Mouse (Mus musculus): Measurements from ENCODE around the gene Shisa3.

The Shisa3 gene

DNA sequence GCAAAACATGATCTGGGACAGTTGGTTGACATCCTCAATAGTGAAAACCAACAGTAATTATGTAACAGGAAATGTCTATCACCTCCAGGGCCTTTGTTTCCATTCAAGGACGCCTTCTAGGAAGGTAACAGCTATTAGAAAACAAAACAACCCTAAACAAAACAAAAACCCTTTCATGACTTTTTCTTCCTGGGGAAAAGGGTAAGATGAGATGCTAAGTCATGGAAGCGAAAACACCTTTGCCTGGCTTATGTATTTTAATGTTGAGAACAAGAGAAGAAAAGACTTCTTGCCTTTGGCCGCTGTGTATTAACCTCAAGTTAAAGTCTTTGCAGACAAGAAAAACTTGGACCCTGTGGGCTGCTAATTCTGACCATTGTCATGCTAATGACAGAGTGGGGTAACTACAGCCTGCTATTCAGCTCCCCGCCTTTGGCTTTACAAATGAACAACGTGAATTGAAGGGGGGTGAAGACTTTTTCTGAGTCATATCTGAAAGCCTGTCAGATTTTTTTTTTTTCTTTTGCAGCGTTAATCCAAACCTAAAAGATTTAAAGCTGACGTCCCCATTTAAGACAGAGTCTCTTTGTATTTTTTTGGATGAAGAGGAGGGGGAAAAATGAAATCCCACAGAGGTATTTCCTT lies 25.6 kb downstream of the Shisa3 start:
- CTCF ChIA-PET, result no interaction called here

- CTCF ChIA-PET, result no interaction called here
Observed at GRCm38 (mm10) chr5:67633831-67634268, 26.2 kb downstream of the Shisa3 start.

DNA sequence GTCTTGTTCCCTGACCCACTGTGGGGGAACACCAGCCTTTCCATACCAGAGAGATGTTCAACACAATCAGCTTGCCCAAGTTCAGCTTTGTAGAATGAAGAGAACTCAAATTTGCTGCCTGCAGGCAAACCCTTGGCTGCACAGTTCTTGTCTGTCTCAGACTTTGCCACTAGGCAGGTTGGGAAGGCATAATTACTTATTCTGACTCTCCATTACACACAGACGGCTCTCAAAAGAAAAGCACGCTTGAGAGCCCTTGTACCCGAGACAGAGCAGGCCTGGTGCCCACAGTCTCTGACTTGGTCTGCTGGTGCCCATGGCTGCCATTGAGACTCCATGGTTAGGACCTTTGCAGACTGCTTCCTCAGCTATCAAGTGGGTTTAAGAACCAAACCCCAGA lies 26.7 kb downstream of the Shisa3 start:
- CTCF ChIA-PET, result no interaction called here

DNA sequence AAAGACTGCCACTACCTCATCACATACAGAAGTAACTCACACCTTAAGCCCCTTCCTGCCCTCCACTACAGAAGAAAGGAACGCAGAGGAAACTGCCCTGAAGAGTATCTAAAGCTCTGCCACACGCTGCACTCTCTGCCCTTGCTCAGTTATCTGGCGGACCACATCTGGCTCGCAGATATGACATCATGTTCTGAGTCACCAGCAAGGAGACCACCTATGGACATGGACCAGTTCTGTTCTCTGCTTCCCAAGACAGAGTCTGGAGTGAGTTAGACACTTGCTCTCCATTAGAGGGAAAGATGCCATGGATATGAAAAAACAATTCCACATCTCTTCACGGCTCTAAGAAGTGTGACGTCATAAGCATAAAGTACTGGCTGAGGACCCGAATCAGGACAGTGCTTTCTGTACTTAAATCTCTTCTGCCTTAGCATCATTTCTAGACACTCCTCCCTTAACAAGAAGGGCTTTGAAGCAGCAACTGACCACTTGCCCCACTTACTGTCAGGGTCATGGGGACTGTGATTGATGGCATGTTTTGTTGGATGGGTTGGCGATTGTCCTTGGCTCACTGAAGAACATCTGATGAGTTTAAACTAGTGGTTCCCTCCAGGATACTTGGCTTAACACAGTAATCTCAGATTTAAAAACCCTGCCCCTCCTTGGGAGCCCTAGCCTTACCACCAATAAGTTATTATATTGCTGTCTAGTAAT lies 33.1 kb downstream of the Shisa3 start:
- CTCF ChIA-PET, result no interaction called here

DNA sequence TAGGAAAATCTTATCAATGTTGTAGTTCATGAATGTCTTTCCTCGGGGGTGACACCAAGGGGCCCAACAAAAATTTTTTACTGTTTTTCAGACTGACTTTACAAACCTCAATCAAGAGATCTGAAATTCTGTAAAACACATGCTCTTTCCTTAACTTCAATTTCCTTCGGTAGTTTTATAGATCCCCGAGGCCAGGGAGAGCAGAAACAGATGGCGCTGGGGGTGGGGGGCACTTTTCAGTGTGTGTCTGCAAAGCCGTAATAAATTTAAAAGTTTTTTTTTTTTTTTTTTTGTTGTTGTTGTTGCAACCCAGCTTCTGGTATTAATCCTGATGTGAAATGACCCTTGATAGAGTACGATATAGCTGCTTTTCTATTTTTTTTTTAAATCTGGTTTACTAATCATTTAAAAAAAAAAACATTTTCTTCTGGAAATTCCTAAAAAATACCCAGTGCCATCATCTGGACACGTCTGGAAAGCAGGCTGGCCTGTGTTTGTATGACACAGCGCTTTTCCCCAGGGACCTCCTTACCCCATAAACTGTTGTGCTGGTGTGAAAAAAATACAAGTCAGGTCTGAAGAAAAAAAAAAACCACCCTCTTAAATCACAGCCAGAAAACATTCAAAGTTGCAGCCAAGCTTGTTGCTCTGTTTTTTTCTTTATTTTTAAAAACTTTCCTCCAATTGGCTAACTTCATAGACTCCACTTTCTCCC lies 33.9 kb downstream of the Shisa3 start:
- CTCF ChIA-PET, result no interaction called here

DNA sequence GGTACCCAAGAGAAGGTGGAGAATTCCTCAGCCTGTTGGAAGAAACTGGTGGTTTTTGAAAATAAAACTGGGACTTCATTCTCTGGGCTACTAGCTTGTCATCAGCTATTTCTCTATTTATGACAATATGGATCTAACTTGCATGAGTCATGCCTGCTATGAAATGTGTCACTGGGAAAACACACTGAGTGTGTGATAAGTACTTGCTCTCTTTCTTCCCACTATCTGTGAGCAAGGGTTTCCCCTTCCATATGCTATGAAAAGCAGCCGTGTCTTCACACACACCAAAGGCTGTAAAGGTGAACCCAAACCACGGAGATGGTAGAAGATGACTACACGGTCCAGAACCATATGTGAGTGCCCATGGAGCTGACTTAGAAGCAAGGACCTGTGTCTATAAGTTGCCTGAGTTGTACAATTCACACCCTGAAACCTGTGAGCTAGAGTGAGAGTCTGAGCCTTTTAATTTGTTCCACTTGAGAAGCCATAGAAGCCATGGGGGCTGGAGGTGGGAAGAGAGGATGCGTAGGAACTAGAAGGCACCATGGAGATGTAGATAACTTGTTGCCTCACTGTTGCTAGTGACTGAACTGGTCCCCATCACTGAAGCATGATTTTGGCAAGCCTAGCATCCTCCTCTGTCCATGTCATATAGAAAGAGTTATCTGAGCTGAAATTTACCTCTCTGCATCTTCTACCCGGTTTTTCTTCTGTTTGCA lies 36.0 kb downstream of the Shisa3 start:
- CTCF ChIA-PET, result no interaction called here

DNA sequence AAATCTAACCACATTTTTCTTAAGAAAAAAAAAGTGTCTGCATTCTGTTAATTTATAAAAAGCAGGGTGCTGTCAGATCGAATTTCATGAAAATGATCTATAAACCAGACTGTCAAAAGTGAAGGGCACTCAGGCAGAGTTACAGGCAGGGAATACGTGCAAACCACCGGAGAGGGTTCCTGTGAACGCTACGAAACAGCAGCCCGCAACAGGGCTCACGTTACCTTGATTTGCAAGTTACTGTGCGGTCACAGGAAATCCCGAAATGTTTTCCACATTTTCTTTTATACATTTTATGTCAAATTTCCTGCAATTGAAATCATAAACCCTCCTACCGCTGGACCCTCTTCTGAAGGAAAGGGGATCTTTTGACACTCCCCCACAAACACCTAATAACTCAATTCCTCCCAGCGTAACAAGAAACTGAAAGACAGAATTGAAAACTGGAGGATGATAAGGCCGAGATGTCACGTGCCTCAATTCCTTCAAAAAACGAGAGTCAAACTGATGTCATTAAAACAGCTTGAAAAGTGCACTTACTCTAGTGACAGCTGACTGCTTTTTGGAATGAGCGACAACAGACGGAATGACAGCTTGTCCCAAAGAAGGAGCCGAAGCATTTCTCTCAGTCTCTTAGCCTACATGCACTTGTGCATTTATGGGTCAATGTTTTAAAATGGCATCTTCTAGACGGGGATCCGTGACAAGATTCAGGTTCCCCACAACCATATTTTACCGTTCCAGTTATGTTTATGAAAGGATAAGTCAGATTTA lies 39.3 kb downstream of the Shisa3 start:
- CTCF ChIA-PET, result no interaction called here

- CTCF ChIA-PET, result no interaction called here
Observed at GRCm38 (mm10) chr5:67647568-67647967, 39.9 kb downstream of the Shisa3 start.

DNA sequence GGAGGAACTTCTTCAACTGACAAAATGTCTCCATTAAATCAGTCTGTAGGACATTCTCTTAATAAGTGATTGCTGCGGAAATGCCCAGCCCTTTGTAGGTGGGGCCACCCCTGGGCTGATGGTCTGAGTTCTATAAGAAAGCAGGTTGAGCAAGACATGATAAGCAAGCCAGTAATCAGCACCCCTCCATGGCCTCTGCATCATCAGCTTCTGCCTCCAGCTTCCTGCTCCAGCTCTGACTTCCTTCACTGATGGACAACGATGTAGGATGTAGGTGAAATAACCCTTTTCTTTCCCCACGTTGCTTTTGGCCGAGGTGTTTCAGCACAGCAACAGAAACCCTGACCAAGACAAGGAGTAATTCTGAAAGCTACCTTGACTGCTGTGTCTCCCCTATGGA lies 41.5 kb downstream of the Shisa3 start:
- CTCF ChIA-PET, result no interaction called here

DNA sequence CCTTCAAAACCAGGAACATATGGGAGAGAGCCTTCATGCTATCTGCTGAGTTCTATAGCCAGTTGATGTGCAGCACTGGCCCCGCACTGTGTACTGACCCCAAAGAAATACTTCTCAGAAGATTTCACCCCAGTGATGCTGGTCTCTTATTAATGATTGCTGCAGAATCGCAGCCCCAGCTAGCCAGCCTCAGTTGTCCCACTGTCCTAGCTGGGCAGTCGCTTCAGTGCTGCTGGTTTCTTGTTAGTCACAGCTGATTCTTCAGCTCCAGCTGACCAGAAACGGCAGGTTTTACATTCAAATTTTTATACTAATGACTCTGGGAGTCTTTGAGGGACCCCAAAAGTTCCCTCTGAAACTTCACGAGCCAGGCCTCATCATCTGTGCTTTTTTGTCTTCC lies 42.3 kb downstream of the Shisa3 start:
- CTCF ChIA-PET, result no interaction called here

GRCm38 (mm10) chr5:67652468-67652867 lies 44.8 kb downstream of the Shisa3 start:
- CTCF ChIA-PET, result no interaction called here

DNA sequence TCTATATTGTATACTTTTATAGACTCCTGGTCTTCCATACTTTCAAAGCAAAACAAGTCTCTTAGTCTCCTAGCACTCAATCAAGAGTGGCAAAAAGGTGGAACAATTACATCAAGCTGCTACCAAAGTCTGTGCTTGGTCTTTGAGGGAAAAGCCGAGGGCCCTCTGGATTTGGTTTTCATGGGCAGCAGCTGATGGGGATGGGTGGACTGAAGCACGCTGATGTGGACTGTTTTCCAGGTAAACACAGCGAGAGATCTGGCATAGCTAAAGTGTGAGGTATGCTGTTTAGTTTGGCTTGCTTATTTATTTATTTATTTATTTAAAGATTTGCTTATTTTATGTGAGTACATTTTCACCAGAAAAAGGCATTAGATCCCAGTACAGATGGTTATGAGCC lies 45.9 kb downstream of the Shisa3 start:
- CTCF ChIA-PET, result no interaction called here

DNA sequence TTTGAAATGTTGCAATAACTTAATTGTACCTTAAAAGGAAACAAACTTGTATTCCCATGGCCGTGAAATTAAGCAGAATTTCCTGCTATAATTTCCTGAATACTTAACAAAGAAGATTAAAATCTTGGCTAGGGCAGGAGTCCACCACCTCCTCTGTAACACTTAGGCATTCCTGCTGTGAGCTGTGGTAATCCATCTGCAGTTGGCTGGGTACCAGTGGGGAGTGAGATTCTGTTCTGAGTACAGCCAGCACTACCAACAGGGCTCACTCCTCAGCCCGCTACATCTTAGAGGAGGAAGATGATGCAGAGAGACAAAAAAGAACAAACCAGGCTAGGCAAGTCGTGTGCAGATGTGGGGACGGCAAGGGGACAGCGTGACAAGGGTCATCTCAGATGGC lies 46.9 kb downstream of the Shisa3 start:
- CTCF ChIA-PET, result no interaction called here

GRCm38 (mm10) chr5:67655696-67656519 lies 48.2 kb downstream of the Shisa3 start:
- CTCF ChIA-PET, result interaction anchor here (0.6 kb wide), 1 partner anchor 176 kb away, joined by 3 read pairs; no protein-coding TSS in a partner anchor

GRCm38 (mm10) chr5:67656821-67657259 lies 49.2 kb downstream of the Shisa3 start:
- CTCF ChIA-PET, result no interaction called here

- CTCF ChIA-PET, result interaction anchor here (0.6 kb wide), 1 partner anchor 979 kb away, joined by 3 read pairs; no protein-coding TSS in a partner anchor
Observed at GRCm38 (mm10) chr5:67659864-67660263, 52.2 kb downstream of the Shisa3 start.

- CTCF ChIA-PET, result no interaction called here
Observed at GRCm38 (mm10) chr5:67662715-67663114, 55.0 kb downstream of the Shisa3 start.

GRCm38 (mm10) chr5:67669436-67669896 lies 61.8 kb downstream of the Shisa3 start:
- CTCF ChIA-PET, result interaction anchor here (0.6 kb wide), 1 partner anchor 141 kb away, joined by 3 read pairs; no protein-coding TSS in a partner anchor

- CTCF ChIA-PET, result no interaction called here
Observed at GRCm38 (mm10) chr5:67670158-67670557, 62.5 kb downstream of the Shisa3 start.

GRCm38 (mm10) chr5:67673008-67673407 lies 65.3 kb downstream of the Shisa3 start:
- CTCF ChIA-PET, result no interaction called here

Measured in spleen, embryonic (tissue).